Mouse (Mus musculus) stomach, postnatal 0 days (tissue): ENCODE data around the gene Stk19.

Source experiments
- CTCF ChIP-seq: IDR thresholded peaks from 2 replicates; pipeline ENCODE4 v1.5.1; 2016; ENCODE audit warnings: antibody characterized with exemption, low read depth, mild to moderate bottlenecking, moderate library complexity
- EP300 ChIP-seq: optimal IDR thresholded peaks from 2 replicates; pipeline ENCODE3; 2016; ENCODE audit warnings: antibody characterized with exemption

GRCm38 (mm10) chr17:34844884-34845283 lies 8.1 kb upstream of the Stk19 start:
- TF ChIP-seq CTCF (no peak), EP300 (no peak)
